Mouse (Mus musculus): Measurements from ENCODE around the gene Tsc22d3. TPM values are rescaled to one million over a fixed set of nuclear protein-coding genes. Genes with fewer than 3 reads are reported as not detected.
"Not testable (repeated sequence)": the region's sequence is repeated elsewhere in the genome, so short reads cannot be mapped to it uniquely, and the experiment has no call there.

Gene Tsc22d3
- total RNA-seq, 2 experiments from 2014 or later = 138 to 195 TPM

GRCm38 (mm10) chrX:140532325-140532724 lies 68.1 kb downstream of the Tsc22d3 start:
- intact Hi-C loops (cut with DNase I) = no loop called here
- no peak for DNase-seq

- intact Hi-C loops (cut with DNase I) = no loop called here
- DNase-seq = no peak
Observed at GRCm38 (mm10) chrX:140531356-140531755, 69.1 kb downstream of the Tsc22d3 start.

GRCm38 (mm10) chrX:140530632-140531031 lies 69.8 kb downstream of the Tsc22d3 start:
- intact Hi-C loops (cut with DNase I) = no loop called here
- DNase-seq = no peak

DNA sequence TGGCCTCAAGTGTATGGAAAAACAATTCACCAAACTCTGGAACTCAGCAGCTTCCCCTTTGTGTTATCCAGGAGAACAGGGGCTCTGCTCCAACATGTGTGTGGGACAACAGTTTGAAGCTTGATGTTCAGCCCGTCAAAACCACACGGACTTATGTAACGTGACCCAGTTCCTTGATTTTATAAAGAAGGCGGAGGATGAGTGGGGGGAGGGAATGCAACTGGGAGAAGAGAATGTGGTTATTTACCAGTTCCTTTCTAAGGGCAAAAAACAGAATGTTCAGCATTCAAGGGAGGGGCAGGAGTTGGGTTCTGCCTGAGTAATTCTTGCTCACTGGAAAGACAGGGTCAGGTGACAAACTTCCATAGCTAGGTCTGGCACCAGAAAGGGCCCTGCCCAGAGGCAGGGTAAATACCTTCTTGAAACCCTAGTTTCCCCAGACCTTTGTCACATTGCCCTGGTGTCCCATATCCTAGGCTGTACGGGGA lies 71.3 kb downstream of the Tsc22d3 start:
- intact Hi-C loops (cut with DNase I) = no loop called here
- no peak for DNase-seq

DNA sequence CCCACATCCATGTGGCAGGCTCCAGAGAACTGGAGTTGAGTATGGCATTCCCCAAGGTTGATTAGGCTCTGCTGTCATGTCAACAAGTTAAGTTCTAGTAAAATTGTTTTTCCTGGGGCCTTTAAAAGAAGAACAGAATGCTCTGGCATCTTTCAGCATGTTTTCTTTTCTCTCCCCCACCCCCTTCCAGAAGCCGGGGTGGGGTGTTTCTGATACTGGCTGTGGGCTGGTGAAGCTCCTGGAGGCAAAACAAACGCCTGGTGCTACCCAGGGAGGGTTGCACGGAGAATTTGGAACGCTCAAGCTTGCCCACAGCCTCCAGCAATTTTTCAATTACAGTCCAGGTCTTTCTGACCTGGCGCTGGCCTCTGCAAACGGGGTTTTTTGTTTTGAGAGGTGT lies 73.2 kb downstream of the Tsc22d3 start:
- DNase-seq = no peak
- intact Hi-C loops (cut with DNase I) = no loop called here

DNA sequence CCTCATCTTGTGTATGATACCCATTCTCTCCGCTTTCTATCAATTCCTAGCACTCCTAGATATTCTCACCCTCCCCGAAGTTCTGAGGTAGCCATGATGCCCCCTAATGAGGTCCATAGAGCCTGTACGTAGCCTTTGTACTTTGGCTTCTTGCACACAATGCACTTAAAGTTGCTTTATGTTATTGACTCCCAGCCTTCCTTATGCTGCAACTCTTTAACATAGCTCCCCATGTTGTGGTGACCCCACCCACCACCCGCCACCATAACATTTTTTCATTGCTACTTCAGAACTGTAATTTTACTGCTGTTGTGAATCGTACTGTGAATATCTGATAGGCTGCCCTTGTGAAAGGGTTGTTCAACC lies 74.2 kb downstream of the Tsc22d3 start:
- intact Hi-C loops (cut with DNase I) = no loop called here
- no peak for DNase-seq

DNA sequence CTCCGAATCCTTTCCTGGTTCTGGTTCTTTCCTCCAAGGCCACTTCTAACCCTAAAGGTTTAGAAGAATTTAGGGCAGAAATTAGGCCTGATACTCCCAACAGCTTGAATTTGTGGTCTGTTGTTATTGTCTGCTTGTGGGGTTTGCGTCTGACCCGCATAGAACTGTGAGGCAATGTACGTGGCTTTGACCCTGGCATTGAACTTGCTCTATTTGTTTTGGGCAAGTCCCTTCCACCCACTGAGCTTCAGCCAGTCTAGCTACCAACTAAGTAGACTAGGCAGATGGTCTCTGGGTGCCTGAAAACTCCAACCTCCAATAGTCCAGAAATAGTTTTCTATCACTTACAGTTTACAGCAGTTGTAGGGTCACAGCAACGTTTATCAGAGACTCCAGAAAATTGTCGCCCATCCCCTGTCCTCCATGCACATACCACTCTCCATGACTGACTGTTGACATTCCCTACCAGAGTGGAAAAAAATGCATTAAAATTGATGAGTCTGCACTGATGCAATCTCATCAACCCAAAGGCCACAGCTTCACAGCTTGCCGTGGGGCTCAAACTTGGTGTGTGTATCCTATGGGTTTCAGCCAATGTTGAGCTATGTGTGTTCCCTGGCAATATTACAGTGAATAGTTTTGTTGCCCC lies 74.7 kb downstream of the Tsc22d3 start:
- intact Hi-C loops (cut with DNase I) = no loop called here
- no peak for DNase-seq

DNA sequence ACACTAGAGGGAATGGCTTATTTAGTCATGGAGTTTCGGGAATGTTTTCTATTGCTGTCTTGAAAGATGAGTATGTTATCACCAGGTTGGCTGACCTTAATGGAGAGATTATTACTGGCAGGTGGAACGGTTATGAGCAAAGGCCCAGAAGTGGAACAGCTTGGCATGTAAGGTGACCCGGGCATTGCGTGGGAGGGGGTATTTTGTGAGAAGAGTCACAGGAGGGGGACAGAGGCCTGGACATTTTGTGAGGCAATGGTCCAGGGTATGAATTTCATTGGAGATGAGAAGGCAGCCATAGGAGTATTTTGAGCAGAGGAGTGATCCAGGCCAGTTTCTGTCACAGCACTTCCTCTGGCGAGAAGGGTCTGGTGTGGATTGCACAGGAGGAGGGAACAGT lies 76.2 kb downstream of the Tsc22d3 start:
- intact Hi-C loops (cut with DNase I) = no loop called here
- DNase-seq = no peak

GRCm38 (mm10) chrX:140522071-140522765 lies 78.2 kb downstream of the Tsc22d3 start:
- DNase-seq = no peak
- intact Hi-C loops (cut with DNase I) = no loop called here

DNA sequence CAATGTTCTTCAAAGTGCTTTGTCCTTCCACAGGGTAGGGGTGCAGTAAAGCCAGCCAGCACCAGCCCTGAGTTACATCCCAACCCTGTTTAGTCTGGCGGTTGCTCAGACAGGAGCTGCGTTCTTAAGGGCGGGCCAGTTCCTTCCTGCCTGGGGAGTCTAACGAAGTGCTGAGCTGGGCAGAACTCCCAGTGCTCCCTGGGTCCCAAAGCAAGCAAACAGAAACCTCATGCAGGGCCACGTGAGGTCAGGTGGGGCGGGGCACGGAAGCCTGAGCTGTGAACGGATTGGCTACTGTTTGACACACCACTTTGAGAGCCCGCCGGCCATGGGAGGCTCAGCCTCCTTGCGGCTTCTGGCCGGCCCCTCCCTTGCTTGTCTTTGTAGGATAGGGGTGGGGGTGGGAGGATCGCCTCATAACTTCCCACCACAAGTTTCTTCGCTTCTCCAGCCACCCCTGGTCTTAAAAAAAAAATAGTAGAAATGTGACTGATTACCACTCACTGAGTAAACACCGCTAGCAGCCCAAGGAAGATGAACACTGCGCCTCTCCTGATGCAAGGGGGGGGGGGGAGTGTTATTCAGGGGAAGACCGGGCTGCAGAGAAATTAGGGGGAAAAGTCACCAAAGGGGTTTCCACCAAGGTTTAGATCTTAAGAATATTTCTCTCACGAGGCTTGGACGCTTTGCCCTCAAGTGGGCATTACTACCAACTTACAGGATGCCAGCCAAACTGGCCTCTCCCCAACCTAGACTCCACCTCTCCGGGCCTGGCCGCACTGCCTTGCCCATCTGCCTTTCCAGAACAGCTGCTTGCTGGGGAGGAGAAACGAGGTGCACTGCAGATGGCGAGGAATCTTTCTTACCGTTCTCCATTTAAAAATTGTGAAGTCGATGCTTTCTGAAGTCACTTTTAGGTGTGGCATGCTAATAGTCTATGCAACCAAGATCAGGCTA lies 80.0 kb downstream of the Tsc22d3 start:
- intact Hi-C loops (cut with DNase I) = loop anchor here (2.0 kb wide), 1 partner anchor 14 kb away; no protein-coding TSS in a partner anchor
- DNase-seq = peak; percentile 92 to 95

DNA sequence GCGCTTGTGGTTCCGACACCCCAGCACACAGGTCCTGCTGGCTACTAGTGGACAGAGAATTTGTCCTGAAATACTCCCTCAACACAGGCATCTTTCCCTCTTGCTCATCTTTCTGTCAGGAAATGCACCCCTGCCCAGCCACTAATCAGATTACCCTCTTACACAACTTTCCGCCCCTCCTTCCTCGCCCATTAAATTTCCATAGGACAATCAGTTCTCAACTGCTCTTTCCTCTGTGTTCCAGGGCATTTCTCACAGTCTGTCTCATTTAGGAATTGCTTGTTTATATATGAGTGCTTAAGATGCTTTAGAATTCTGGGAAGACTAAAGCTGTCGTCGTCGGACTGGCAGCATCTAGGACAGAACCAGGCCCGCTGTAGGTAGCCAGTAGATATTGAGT lies 82.1 kb downstream of the Tsc22d3 start:
- DNase-seq = no peak
- intact Hi-C loops (cut with DNase I) = no loop called here

DNA sequence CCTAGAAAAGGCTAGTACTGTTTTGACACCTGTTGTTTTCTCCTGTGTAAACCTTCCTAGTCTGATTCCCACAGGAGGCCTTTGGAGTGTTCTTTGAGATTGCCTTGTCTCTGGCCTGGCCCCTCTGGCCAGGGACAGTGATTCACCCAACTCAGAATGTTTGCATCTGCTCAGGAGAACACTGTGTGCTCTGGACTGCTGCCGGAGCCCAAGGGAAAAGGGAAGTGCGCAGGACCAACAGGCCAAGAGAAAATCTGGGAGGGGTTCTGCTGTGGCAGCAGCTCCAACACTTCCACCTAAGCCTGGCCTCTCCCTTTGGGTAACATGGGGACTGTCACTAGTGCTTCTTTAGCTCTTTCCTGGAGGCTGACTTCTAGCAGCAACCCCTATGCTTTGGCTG lies 87.1 kb downstream of the Tsc22d3 start:
- intact Hi-C loops (cut with DNase I) = no loop called here

GRCm38 (mm10) chrX:140511687-140512651 lies 88.5 kb downstream of the Tsc22d3 start:
- DNase-seq = no peak

More for the DNA sequence above, 87.1 kb downstream of the Tsc22d3 start:
- DNase-seq = no peak

DNA sequence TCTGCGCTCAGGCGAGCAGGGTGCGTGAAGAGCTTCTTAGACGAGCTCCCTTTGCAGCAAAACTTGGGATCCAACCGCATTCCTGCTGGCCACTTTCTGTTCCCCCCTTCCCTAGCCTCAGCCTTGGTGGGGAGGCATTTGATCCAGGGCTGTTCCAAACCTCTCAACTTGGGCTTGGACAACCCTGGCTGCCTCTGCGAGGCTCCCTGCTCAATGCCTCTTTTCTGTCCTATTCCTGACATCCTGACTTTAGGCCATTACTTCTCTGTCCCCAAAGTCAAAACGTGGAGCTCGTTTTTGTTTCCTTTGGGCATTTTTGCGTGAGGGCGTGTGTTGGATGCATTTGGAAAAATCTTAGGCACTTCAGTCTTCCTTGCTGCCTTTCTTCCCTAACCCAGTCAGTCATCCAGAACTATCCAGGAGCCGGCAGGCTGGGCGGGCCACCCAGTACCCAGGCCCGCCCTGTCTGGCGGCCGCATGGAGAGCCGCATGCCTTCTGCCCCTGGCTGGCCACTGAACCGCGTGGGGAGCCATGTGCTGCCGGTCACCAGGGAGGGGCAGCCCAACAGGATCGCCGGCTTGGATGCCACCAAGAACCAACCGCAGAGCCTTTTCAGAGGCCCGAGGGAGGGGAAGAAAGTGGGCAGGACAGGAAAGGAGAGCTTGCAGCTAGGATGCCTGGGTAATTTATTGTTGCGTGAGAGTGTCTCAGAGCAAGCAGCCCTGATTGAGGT lies 89.6 kb downstream of the Tsc22d3 start:
- peak; percentile 75 to 82 for DNase-seq
- intact Hi-C loops (cut with DNase I) = no loop called here

More at GRCm38 (mm10) chrX:140511687-140512651, 88.5 kb downstream of the Tsc22d3 start:
- intact Hi-C loops (cut with DNase I) = no loop called here

GRCm38 (mm10) chrX:140509817-140510216 lies 90.6 kb downstream of the Tsc22d3 start:
- no peak for DNase-seq
- intact Hi-C loops (cut with DNase I) = no loop called here

DNA sequence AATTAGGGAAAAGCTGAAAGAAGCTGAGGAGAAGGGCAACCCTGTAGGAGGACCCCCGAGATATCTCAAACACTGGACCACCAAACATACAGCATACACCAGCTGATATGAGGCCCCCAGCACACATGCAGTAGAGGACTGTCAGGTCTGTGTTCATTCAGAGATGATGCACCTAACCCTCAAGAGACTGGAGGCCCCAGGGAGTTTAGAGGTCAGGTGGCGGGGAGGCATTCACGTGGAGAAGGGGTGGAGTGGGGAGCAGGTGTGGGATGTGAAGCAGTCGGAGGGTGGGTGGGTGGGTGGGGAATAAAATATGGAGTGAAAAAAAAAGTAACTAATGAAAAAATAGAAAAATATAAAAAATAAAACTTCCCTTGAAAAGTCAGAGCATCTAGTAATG lies 91.7 kb downstream of the Tsc22d3 start:
- DNase-seq; intact Hi-C loops (cut with DNase I): not testable (repeated sequence)

GRCm38 (mm10) chrX:140507377-140507776 lies 93.1 kb downstream of the Tsc22d3 start:
- intact Hi-C loops (cut with DNase I) = no loop called here
- no peak for DNase-seq

DNA sequence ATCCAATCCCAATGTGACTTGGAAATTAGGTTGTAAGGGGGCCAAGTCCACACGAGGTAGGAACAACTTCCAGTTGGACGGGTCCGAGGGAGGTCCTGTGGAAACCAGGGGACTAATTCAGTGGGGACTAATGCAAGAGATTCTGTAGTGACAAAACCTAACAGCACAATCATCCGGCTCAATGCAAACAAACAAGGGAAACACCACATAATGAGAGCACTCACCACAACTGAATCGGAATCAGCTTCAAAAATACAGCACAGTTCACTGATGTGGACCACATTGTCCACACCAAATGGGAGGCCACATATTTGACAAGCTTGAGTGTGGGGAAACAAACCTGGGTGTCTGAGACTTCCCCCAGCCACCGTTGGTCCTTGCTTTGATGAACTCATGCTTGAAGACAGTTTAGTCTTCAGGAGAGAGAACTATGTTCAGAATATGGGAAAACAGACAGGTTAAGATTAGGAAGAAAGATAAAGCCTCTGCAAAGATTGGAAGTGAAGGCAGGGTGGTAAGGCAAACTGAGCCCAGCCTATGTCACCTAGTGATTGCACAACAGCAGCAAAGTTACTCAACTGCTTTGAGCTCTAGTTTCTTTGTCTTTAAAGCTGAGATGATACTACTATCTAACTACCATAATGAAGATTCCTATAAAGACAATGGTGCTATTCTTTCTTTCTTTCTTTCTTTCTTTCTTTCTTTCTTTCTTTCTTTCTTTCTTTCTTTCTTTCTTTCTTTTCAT lies 93.9 kb downstream of the Tsc22d3 start:
- DNase-seq = no peak
- intact Hi-C loops (cut with DNase I) = no loop called here
